ENCODE assay signal across 1 mouse cellular context in genomic region chr11:50431134-50432068, GRCm38 (mm10).
TF ChIP-seq lines count a peak whose summit lies in the region.

No protein-coding gene starts in this region.

TF ChIP-seq in MEL, 35 proteins besides CTCF, POLR2A, EP300 and RAD21 (continued from another document):
- TF ChIP-seq GABPA (IDR thresholded peaks at IDR 0.05; ENCODE audit: low read depth, low read length): no peak
- peak; percentile 14 for TF ChIP-seq MAX (IDR thresholded peaks at IDR 0.05; ENCODE audit: low read length)
- no peak; the same call in 1 of the 2 replicates for TF ChIP-seq MAZ (IDR thresholded peaks at IDR 0.05; ENCODE audit: low read depth, low read length)
- 0 out of 2 replicates have a peak, but pooled peaks have one; percentile 69 for TF ChIP-seq ETS1 (IDR thresholded peaks at IDR 0.05; ENCODE audit: low read depth, low read length)
- no peak; the same call in 1 of the 2 replicates for TF ChIP-seq RCOR1 (IDR thresholded peaks at IDR 0.05; ENCODE audit: low read depth, low read length)
- TF ChIP-seq POLR2AphosphoS2 (IDR thresholded peaks at IDR 0.05; ENCODE audit: low read length): peak; percentile 52; the same call in 1 of the 2 replicates
- peak; percentile 97 for TF ChIP-seq CHD1 (IDR thresholded peaks at IDR 0.05; ENCODE audit: low read depth, low read length)
- 0 out of 2 replicates have a peak, but pooled peaks have one; percentile 15 for TF ChIP-seq ELF1 (IDR thresholded peaks at IDR 0.05; ENCODE audit: low read depth, low read length)
- peak; percentile 60 for TF ChIP-seq NRF1 (IDR thresholded peaks at IDR 0.05; ENCODE audit: insufficient read depth, low read depth, low read length, poor library complexity, severe bottlenecking)
- TF ChIP-seq GATA1 (IDR thresholded peaks at IDR 0.05; ENCODE audit: low read depth, low read length): no peak
- no peak for TF ChIP-seq MYB (IDR thresholded peaks at IDR 0.05; ENCODE audit: low read depth, low read length)
- no peak for TF ChIP-seq MEF2A (IDR thresholded peaks at IDR 0.05; ENCODE audit: extremely low read depth, insufficient replicate concordance, low read depth, low read length, poor library complexity, severe bottlenecking)
